Mouse (Mus musculus): ENCODE measurements around the gene Rbfox1. TPM values are rescaled to one million over a fixed set of nuclear protein-coding genes. Genes with fewer than 3 reads are reported as not detected.

Gene Rbfox1
- polyA plus RNA-seq, 1 experiment from 2014 or later: 7.5 TPM

GRCm38 (mm10) chr16:6821741-6822140 lies 936.6 kb downstream of the Rbfox1 start:
- Histone ChIP-seq H3K27me3 (ENCODE audit: control insufficient read depth, insufficient read depth, low read length) (no peaks in the 10 kb centered on the region), H3K4me2 (replicated peaks; ENCODE audit: low read depth, low read length) (no peak overlapping the region), H3K9ac (ENCODE audit: low read depth, low read length) (no peak overlapping the region), H3K27ac (ENCODE audit: low read depth, low read length) (no peak overlapping the region), H3K9me3 (ENCODE audit: control insufficient read depth, low read length) (no peaks in the 10 kb centered on the region), H3K36me3 (ENCODE audit: control insufficient read depth, insufficient read depth, low read length) (no peaks in the 10 kb centered on the region), H3K4me1 (ENCODE audit: control insufficient read depth, insufficient read depth, low read length) (no peaks in the 10 kb centered on the region), H3K4me3 (ENCODE audit: low read length) (no peak overlapping the region)
- WGBS: 72% methylated on average over 1 of the region's 1 CpGs
- ATAC-seq (ENCODE audit: low FRiP score, low TSS enrichment): no peak

DNA sequence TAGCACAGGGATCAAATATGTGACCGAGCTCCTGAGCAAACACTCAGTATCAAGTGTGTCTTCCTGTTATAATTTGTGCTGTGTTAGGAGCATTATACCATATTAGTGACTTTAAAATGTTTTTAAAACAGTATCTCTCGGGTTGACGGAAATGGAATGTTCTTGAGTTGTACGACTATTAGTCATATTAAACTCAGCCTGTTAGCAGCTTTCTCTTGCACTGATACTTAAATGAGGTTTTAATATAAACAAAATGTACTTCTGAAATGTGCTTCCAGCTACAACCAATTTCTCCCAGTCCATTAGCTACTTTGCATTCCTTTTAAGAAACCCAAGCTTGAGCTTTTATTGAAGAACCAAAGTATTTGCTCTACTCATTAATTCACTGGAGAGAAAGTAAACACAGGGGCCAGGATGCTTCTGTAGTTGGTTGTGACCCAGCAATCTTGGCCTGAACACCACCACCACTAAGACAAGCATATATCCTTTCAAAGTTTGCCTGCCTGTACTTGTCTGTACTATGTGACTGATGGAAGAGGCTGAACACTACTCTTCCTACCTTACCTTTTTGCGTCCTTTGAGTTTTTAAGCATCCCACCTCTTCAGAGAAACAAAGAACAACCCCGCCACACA lies 944.9 kb downstream of the Rbfox1 start:
- Histone ChIP-seq H3K27ac (ENCODE audit: low read depth, low read length) (no peak overlapping the region), H3K27me3 (ENCODE audit: control insufficient read depth, insufficient read depth, low read length) (no peaks in the 10 kb centered on the region), H3K4me3 (ENCODE audit: low read length) (no peak overlapping the region), H3K9me3 (ENCODE audit: control insufficient read depth, low read length) (no peaks in the 10 kb centered on the region), H3K4me2 (replicated peaks; ENCODE audit: low read depth, low read length) (no peak overlapping the region), H3K36me3 (ENCODE audit: control insufficient read depth, insufficient read depth, low read length) (no peaks in the 10 kb centered on the region), H3K4me1 (ENCODE audit: control insufficient read depth, insufficient read depth, low read length) (no peaks in the 10 kb centered on the region), H3K9ac (ENCODE audit: low read depth, low read length) (no peak overlapping the region)
- no peak for ATAC-seq (ENCODE audit: low FRiP score, low TSS enrichment)
- 83% methylated on average over 6 of the region's 6 CpGs for WGBS

- H3K36me3 ChIP-seq (ENCODE audit: control insufficient read depth, insufficient read depth, low read length): no peaks in the 10 kb centered on the region
- H3K4me2 ChIP-seq (replicated peaks; ENCODE audit: low read depth, low read length): no peak overlapping the region
- H3K27me3 ChIP-seq (ENCODE audit: control insufficient read depth, insufficient read depth, low read length): no peaks in the 10 kb centered on the region
- ATAC-seq (ENCODE audit: low FRiP score, low TSS enrichment): no peak
- no peak overlapping the region for H3K4me3 ChIP-seq (ENCODE audit: low read length)
- H3K9ac ChIP-seq (ENCODE audit: low read depth, low read length): no peak overlapping the region
- H3K9me3 ChIP-seq (ENCODE audit: control insufficient read depth, low read length): no peaks in the 10 kb centered on the region
- H3K4me1 ChIP-seq (ENCODE audit: control insufficient read depth, insufficient read depth, low read length): no peaks in the 10 kb centered on the region
- H3K27ac ChIP-seq (ENCODE audit: low read depth, low read length): no peak overlapping the region
Observed at GRCm38 (mm10) chr16:6833486-6833885, 948.3 kb downstream of the Rbfox1 start.

DNA sequence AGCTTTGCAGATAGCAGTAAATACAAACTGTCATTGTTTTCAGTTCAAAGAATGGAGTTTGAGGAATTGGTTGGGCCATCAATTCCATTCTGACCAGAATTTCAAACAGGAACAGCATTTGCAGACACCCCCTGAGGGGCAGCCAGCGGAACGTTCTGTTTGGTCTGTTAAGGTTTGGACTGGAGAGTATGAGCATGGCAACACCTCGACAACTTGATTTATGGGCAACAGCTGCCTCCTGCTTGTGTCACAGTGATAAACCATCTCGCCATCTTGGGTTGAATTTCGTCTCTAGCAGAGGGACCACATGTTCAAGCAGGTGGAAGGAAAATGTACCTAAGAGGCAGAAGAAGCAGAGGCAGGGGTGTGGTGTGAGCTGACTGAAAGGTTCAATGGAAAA lies 949.9 kb downstream of the Rbfox1 start:
- Histone ChIP-seq H3K27ac (ENCODE audit: low read depth, low read length) (no peak overlapping the region), H3K9ac (ENCODE audit: low read depth, low read length) (no peak overlapping the region), H3K4me1 (ENCODE audit: control insufficient read depth, insufficient read depth, low read length) (no peaks in the 10 kb centered on the region), H3K27me3 (ENCODE audit: control insufficient read depth, insufficient read depth, low read length) (no peaks in the 10 kb centered on the region), H3K4me2 (replicated peaks; ENCODE audit: low read depth, low read length) (no peak overlapping the region), H3K4me3 (ENCODE audit: low read length) (no peak overlapping the region), H3K9me3 (ENCODE audit: control insufficient read depth, low read length) (no peaks in the 10 kb centered on the region), H3K36me3 (ENCODE audit: control insufficient read depth, insufficient read depth, low read length) (no peaks in the 10 kb centered on the region)
- 11% methylated on average over 5 of the region's 5 CpGs for WGBS
- peak; percentile 58 for ATAC-seq (ENCODE audit: low FRiP score, low TSS enrichment)

GRCm38 (mm10) chr16:6839299-6839995 lies 954.3 kb downstream of the Rbfox1 start:
- peak; percentile 91 for ATAC-seq (ENCODE audit: low FRiP score, low TSS enrichment)
- Histone ChIP-seq H3K4me1 (ENCODE audit: control insufficient read depth, insufficient read depth, low read length) (peaks cover 9% of the 10 kb centered on the region; the same call in 1 of the 2 replicates), H3K9ac (ENCODE audit: low read depth, low read length) (no peak overlapping the region), H3K9me3 (ENCODE audit: control insufficient read depth, low read length) (no peaks in the 10 kb centered on the region), H3K27me3 (ENCODE audit: control insufficient read depth, insufficient read depth, low read length) (no peaks in the 10 kb centered on the region), H3K36me3 (ENCODE audit: control insufficient read depth, insufficient read depth, low read length) (no peaks in the 10 kb centered on the region), H3K4me3 (ENCODE audit: low read length) (no peak overlapping the region), H3K4me2 (replicated peaks; ENCODE audit: low read depth, low read length) (no peak overlapping the region), H3K27ac (ENCODE audit: low read depth, low read length) (peak overlapping the region; percentile 2; the same call in 1 of the 2 replicates)
- 36% methylated on average over 15 of the region's 15 CpGs for WGBS

DNA sequence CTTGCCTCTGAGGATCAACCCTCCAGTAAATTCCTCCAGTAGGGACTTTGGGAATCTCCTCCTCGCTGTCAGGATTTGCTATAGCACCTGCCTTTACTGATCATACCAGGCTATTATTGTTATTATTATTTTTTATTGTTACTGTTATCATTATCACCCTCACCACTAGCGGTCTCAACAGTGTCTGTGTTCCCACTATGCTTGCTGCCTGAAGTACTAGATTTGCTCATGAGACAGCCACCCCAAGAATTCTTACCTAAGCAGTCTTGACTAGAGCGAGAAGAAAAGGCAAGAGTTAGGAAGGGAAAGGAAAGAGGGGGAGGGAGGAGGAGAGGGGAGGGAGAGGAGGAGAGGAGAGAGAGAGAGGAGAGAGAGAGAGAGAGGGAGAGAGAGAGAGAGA lies 954.9 kb downstream of the Rbfox1 start:
- no peaks in the 10 kb centered on the region for H3K36me3 ChIP-seq (ENCODE audit: control insufficient read depth, insufficient read depth, low read length)
- peaks cover 9% of the 10 kb centered on the region; the same call in 1 of the 2 replicates for H3K4me1 ChIP-seq (ENCODE audit: control insufficient read depth, insufficient read depth, low read length)
- H3K9me3 ChIP-seq (ENCODE audit: control insufficient read depth, low read length): no peaks in the 10 kb centered on the region
- no peak for ATAC-seq (ENCODE audit: low FRiP score, low TSS enrichment)
- WGBS: 59% methylated on average over 3 of the region's 3 CpGs
- H3K27me3 ChIP-seq (ENCODE audit: control insufficient read depth, insufficient read depth, low read length): no peaks in the 10 kb centered on the region
- H3K9ac ChIP-seq (ENCODE audit: low read depth, low read length): no peak overlapping the region
- H3K27ac ChIP-seq (ENCODE audit: low read depth, low read length): peak overlapping the region; percentile 2; the same call in 1 of the 2 replicates
- H3K4me3 ChIP-seq (ENCODE audit: low read length): no peak overlapping the region; the same call in 1 of the 2 replicates
- H3K4me2 ChIP-seq (replicated peaks; ENCODE audit: low read depth, low read length): peak overlapping the region; percentile 21

GRCm38 (mm10) chr16:6840461-6840860 lies 955.3 kb downstream of the Rbfox1 start:
- Histone ChIP-seq H3K4me2 (replicated peaks; ENCODE audit: low read depth, low read length) (peak overlapping the region; percentile 21), H3K4me3 (ENCODE audit: low read length) (peak overlapping the region; percentile 19; the same call in 1 of the 2 replicates), H3K27ac (ENCODE audit: low read depth, low read length) (peak overlapping the region; percentile 2; the same call in 1 of the 2 replicates), H3K27me3 (ENCODE audit: control insufficient read depth, insufficient read depth, low read length) (no peaks in the 10 kb centered on the region), H3K9me3 (ENCODE audit: control insufficient read depth, low read length) (no peaks in the 10 kb centered on the region), H3K36me3 (ENCODE audit: control insufficient read depth, insufficient read depth, low read length) (no peaks in the 10 kb centered on the region), H3K4me1 (ENCODE audit: control insufficient read depth, insufficient read depth, low read length) (peaks cover 9% of the 10 kb centered on the region; the same call in 1 of the 2 replicates), H3K9ac (ENCODE audit: low read depth, low read length) (0 out of 2 replicates have a peak overlapping the region, but pooled peaks have one; percentile 14)
- 59% methylated on average over 7 of the region's 7 CpGs for WGBS
- ATAC-seq (ENCODE audit: low FRiP score, low TSS enrichment): no peak

DNA sequence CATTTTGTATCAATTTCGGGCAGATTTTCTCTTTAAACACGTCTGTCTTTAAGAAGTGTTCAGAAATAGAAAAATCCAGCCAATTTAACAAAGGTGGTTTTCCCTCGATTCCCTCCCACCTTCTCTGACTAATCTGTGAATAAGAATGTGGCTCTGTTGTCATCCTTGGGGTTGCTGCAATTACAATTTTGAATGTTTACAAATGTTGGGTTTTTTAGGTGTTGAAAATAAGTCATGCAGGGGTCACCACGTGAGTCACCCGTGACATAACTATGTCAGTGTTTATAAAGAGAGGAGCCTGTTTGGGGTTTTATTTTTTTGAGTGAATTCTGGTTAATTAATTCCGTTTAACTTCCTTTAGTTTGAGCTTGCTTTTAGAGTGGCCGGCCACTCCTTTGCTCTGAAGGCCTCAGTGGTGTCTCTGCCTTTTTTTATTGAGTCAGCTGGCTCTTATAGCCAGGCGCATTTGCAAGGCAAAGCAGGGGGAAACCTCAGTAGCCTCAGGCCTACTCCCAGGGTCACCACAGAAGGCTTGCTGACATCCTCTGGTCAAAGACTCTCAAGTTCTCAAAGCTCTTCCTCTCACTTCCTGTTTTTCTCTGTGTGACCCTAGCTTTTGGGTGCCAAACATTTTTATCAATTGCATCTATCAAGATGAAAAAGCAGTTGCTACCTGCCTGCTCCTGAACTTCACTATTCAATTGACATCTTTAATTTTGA lies 957.1 kb downstream of the Rbfox1 start:
- H3K27ac ChIP-seq (ENCODE audit: low read depth, low read length): peak overlapping the region; percentile 44; the same call in 1 of the 2 replicates
- ATAC-seq (ENCODE audit: low FRiP score, low TSS enrichment): no peak
- no peaks in the 10 kb centered on the region for H3K27me3 ChIP-seq (ENCODE audit: control insufficient read depth, insufficient read depth, low read length)
- WGBS: 42% methylated on average over 8 of the region's 8 CpGs
- peaks cover 9% of the 10 kb centered on the region; the same call in 1 of the 2 replicates for H3K4me1 ChIP-seq (ENCODE audit: control insufficient read depth, insufficient read depth, low read length)
- H3K9ac ChIP-seq (ENCODE audit: low read depth, low read length): no peak overlapping the region
- H3K36me3 ChIP-seq (ENCODE audit: control insufficient read depth, insufficient read depth, low read length): no peaks in the 10 kb centered on the region
- no peak overlapping the region; the same call in 1 of the 2 replicates for H3K4me2 ChIP-seq (replicated peaks; ENCODE audit: low read depth, low read length)
- no peak overlapping the region for H3K4me3 ChIP-seq (ENCODE audit: low read length)
- no peaks in the 10 kb centered on the region for H3K9me3 ChIP-seq (ENCODE audit: control insufficient read depth, low read length)

Data from kidney, embryonic 14.5 days (tissue).